Mouse (Mus musculus): ENCODE measurements around the gene Ceacam16.

Gene Ceacam16

GRCm38 (mm10) chr7:19816224-19816771, 44.8 kb downstream of the Ceacam16 start:
- DNase-seq (ENCODE audit: low spot score in 2 of 2) = peak; percentile 67 to 74

GRCm38 (mm10) chr7:19815296-19816223, 45.5 kb downstream of the Ceacam16 start:
- DNase-seq (ENCODE audit: low spot score in 2 of 2) = no peak

GRCm38 (mm10) chr7:19813579-19814122, 47.4 kb downstream of the Ceacam16 start:
- no peak for DNase-seq (ENCODE audit: low spot score in 2 of 2)

GRCm38 (mm10) chr7:19813161-19813560, 47.9 kb downstream of the Ceacam16 start:
- DNase-seq (ENCODE audit: low spot score in 2 of 2) = no peak

GRCm38 (mm10) chr7:19811114-19811513, 50.0 kb downstream of the Ceacam16 start:
- DNase-seq (ENCODE audit: low spot score in 2 of 2) = peak in 1 of 2 experiments; percentile 39

- peak; percentile 48 for DNase-seq (ENCODE audit: low spot score in 2 of 2)
Observed at GRCm38 (mm10) chr7:19809369-19809768, 51.7 kb downstream of the Ceacam16 start.

GRCm38 (mm10) chr7:19806356-19806969, 54.6 kb downstream of the Ceacam16 start:
- DNase-seq (ENCODE audit: low spot score in 2 of 2) = no peak

- peak in 1 of 2 experiments; percentile 80 for DNase-seq (ENCODE audit: low spot score in 2 of 2)
Observed at GRCm38 (mm10) chr7:19802995-19803394, 58.1 kb downstream of the Ceacam16 start.

All from right cerebral cortex, postnatal 10 days (tissue).